Mouse (Mus musculus) liver, embryonic 15.5 days (tissue): ENCODE data around the gene Rcsd1. TPM values are rescaled to one million over a fixed set of nuclear protein-coding genes. Genes with fewer than 3 reads are reported as not detected.

Source experiments
- ATAC-seq: fragments of 200-750 bp; cut with Nextera tagmentation; 2 replicates; pipeline ENCODE4 v1.8.0; 2017; ENCODE audit warnings: moderate number of reproducible peaks, mild to moderate bottlenecking, moderate library complexity; ENCODE audit not compliant: insufficient read depth
- H3K27ac ChIP-seq: fragments of 300-500 bp; sonication (generic); replicated peaks from 2 replicates; pipeline ENCODE4 v1.5.1; 2015; ENCODE audit warnings: mild to moderate bottlenecking, inconsistent platforms
- H3K27me3 ChIP-seq: fragments of 300-500 bp; sonication (generic); 2 replicates; pipeline ENCODE4 v1.6.1; 2015; ENCODE audit warnings: mild to moderate bottlenecking, inconsistent platforms
- H3K36me3 ChIP-seq: fragments of 300-500 bp; sonication (generic); replicated peaks from 2 replicates; pipeline ENCODE4 v1.6.1; 2015; ENCODE audit warnings: moderate library complexity, mild to moderate bottlenecking, inconsistent platforms
- H3K4me1 ChIP-seq: fragments of 300-500 bp; sonication (generic); replicated peaks from 2 replicates; pipeline ENCODE4 v1.6.1; 2015; ENCODE audit warnings: inconsistent platforms
- H3K4me2 ChIP-seq: fragments of 300-500 bp; sonication (generic); 2 replicates; pipeline ENCODE4 v1.6.1; 2015; ENCODE audit warnings: moderate library complexity, mild to moderate bottlenecking, inconsistent platforms
- H3K4me3 ChIP-seq: fragments of 300-500 bp; sonication (generic); replicated peaks from 2 replicates; pipeline ENCODE4 v1.5.1; 2015; ENCODE audit warnings: mild to moderate bottlenecking, inconsistent platforms
- H3K9ac ChIP-seq: fragments of 300-500 bp; sonication (generic); 2 replicates; pipeline ENCODE4 v1.6.1; 2015; ENCODE audit warnings: moderate library complexity, mild to moderate bottlenecking, inconsistent platforms
- H3K9me3 ChIP-seq: fragments of 300-500 bp; sonication (generic); replicated peaks from 2 replicates; pipeline ENCODE4 v1.6.1; 2016; ENCODE audit warnings: inconsistent platforms
- WGBS: fragments of 180-500 bp; shearing (Covaris S2); methylation state at CpG from one replicate; pipeline ENCODE4 v1.1.7; 2015; ENCODE audit warnings: mixed read lengths; ENCODE audit not compliant: insufficient replicate concordance; 5-methylcytosine and 5-hydroxymethylcytosine counted together
- polyA plus RNA-seq: library from polyadenylated mRNA; unstranded; fragments of >200 nt; fragmentation: Nextera tagmentation; extraction: Ambion mirVana; gene quantifications from 2 replicates; pipeline ENCODE4 v1.2.1, GENCODE M21; 2015

Gene Rcsd1
- 11.5 and 12.0 TPM in 2 replicates for polyA plus RNA-seq

DNA sequence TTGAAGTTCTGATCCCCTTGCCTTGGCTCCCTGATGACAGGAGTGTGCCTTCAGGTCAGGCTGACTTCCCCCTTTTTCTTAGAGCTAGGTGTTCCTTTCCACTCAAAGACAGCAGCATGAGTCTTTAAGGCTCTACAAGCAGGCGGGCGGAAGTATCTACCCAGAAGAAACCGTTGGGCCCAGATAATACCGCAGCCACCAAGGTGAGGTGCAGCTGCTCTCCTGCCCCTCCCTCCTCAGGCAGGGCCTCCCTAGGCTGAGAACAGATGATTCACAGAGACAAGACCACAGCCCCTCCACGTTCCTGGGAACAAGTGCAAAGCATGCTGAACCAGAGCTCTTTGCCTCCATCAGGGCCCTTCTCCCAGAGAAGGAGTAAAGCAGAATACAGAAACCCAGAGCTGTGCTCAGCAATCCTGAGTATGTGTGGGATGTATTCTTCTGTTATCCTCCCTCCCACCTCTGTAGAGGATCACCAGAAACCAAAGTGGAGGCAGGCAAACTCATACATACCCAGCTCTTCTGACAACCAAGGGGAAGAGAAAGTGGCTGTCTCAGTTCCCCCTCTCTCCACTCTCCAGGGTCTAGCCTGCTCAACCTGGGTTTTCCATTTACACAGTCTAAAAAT, at the start of gene Rcsd1:
Gene Rcsd1, minus strand, starts transcription at position 129 of the 628 bp plus-strand sequence.
- H3K27ac ChIP-seq: peak within 1 kb of the TSS; percentile 26; the same call in 1 of the 2 replicates
- H3K4me1 ChIP-seq: peaks cover 39% of the 10 kb centered on the region
- H3K27me3 ChIP-seq: peaks cover 37% of the 10 kb centered on the region
- peak within 1 kb of the TSS; percentile 61; the same call in 1 of the 2 replicates for H3K4me3 ChIP-seq
- ATAC-seq: peak; percentile 66
- peak within 1 kb of the TSS; percentile 75 for H3K4me2 ChIP-seq
- H3K36me3 ChIP-seq: no peaks in the 10 kb centered on the region
- H3K9ac ChIP-seq: no peak within 1 kb of the TSS
- H3K9me3 ChIP-seq: no peaks in the 10 kb centered on the region
- WGBS: 5% methylated on average over 5 of the region's 5 CpGs

DNA sequence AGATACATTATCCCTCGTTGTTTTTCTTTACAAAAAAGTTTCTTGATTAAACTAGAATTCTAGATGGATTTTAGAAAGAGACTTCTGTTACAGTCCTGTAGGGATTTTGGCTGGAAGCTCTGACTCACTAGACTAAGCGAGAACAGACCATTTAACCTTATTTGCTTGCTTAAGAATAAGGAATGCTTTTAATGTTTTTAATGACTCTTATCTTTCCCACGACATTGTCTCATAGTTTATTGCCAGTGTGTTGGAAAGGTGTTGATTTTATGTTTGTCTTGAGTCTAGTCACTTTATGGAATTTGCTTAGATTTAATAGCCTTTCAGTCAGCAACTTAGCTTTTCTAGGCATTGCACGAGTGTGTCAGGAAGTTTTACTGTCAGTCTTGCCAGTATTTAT, 45.6 kb upstream of the Rcsd1 start:
- H3K27me3 ChIP-seq: peaks cover 10% of the 10 kb centered on the region; the same call in 1 of the 2 replicates
- H3K36me3 ChIP-seq: no peaks in the 10 kb centered on the region
- no peak overlapping the region for H3K4me3 ChIP-seq
- no peaks in the 10 kb centered on the region for H3K4me1 ChIP-seq
- H3K27ac ChIP-seq: no peak overlapping the region
- 38% methylated on average over 4 of the region's 4 CpGs for WGBS
- H3K9me3 ChIP-seq: no peaks in the 10 kb centered on the region
- H3K4me2 ChIP-seq: no peak overlapping the region
- no peak for ATAC-seq
- no peak overlapping the region for H3K9ac ChIP-seq

DNA sequence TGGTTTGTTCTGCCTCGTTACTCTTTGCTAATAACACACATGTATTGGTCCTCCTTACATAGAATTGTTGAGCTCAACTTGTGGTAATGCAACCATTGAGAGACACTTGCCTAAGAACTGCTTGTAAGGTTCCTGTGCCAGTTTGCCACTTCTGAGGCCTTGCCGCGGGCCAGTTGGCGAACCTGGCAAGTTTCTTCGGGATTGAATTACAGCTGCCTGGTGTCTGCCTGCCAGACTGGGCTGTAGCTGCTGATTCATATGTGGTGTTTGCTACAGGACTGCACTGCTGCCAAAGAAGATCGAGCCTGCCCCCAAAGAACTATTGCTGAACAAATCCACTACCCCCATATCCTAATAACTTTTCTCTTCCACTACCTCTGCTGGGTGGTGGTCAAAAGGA, 44.6 kb upstream of the Rcsd1 start:
- no peak for ATAC-seq
- Histone ChIP-seq H3K36me3 (no peaks in the 10 kb centered on the region), H3K9ac (no peak overlapping the region), H3K27me3 (peaks cover 13% of the 10 kb centered on the region; the same call in 1 of the 2 replicates), H3K4me3 (no peak overlapping the region), H3K27ac (no peak overlapping the region), H3K9me3 (no peaks in the 10 kb centered on the region), H3K4me2 (no peak overlapping the region), H3K4me1 (no peaks in the 10 kb centered on the region)
- 82% methylated on average over 6 of the region's 6 CpGs for WGBS

DNA sequence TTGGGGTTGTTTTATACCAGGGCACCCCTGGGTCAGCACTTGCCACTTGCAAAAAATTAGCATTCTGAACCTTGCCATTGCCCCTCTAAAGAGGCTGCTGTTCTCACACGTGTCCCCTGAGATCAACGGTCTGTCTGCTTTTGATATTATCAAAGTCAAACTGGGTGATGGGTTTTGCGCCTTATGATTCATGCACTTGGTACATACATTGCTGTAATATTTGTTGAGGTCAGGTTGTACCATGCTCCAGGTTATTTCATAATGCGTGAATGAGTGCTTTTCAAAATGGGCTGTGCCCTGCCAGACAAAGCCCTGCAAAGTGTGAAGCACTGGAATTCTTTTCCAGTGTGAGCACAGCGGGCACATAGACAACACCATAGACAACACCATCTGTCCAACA, 42.3 kb upstream of the Rcsd1 start:
- H3K27ac ChIP-seq: no peak overlapping the region
- H3K9ac ChIP-seq: no peak overlapping the region
- WGBS: 62% methylated on average over 5 of the region's 5 CpGs
- no peak overlapping the region for H3K4me3 ChIP-seq
- no peak for ATAC-seq
- no peak overlapping the region for H3K4me2 ChIP-seq
- H3K27me3 ChIP-seq: peaks cover 10% of the 10 kb centered on the region; the same call in 1 of the 2 replicates
- no peaks in the 10 kb centered on the region for H3K36me3 ChIP-seq
- no peaks in the 10 kb centered on the region for H3K9me3 ChIP-seq
- H3K4me1 ChIP-seq: no peaks in the 10 kb centered on the region

DNA sequence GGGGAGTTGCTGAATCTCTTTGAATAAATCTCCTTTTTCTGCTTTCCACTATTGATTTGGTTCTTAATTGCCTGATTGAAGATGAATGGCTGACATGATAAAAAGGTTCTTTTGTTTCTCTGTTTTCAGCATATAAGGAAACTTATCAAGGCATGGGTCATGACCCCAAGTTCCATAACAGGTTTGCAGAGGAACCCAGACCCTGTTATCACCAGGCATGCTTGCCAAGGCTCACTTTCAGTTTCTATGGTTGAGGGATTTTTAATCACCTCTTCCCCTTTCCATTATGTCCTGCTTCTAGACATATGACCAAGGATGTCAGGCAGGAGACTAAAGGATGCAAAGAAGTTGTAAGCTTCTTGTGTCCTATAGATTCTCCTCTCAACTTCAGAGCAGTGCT, 41.6 kb upstream of the Rcsd1 start:
- no peak for ATAC-seq
- H3K4me3 ChIP-seq: no peak overlapping the region
- no peak overlapping the region for H3K27ac ChIP-seq

DNA sequence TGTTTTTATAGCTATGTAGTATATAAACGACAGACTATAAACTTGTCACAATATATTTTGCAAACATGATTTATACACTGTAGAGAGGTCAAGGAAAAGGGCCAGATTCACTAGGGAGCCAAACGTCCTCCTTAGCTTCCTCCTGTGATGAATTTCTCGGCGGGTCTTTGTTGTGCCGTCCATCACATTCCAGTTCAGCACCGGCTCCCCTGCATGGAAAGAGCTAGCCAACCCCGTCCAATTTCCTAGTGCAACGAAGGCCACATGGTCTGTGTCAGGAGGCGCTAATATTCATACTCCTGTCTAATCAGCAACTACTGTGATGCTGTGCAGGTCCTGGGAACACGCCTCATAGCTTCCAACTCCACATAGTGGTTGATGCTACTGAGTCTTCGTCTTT, 38.5 kb upstream of the Rcsd1 start:
- ATAC-seq: no peak
- no peak overlapping the region for H3K4me3 ChIP-seq
- H3K4me1 ChIP-seq: no peaks in the 10 kb centered on the region
- WGBS: 39% methylated on average over 11 of the region's 11 CpGs
- H3K9ac ChIP-seq: no peak overlapping the region
- H3K9me3 ChIP-seq: no peaks in the 10 kb centered on the region
- H3K4me2 ChIP-seq: no peak overlapping the region
- no peak overlapping the region for H3K27ac ChIP-seq
- no peaks in the 10 kb centered on the region for H3K36me3 ChIP-seq
- peaks cover 10% of the 10 kb centered on the region; the same call in 1 of the 2 replicates for H3K27me3 ChIP-seq

More for the DNA sequence above, 41.6 kb upstream of the Rcsd1 start:
- Histone ChIP-seq H3K36me3 (no peaks in the 10 kb centered on the region), H3K27me3 (peaks cover 10% of the 10 kb centered on the region; the same call in 1 of the 2 replicates), H3K4me1 (no peaks in the 10 kb centered on the region), H3K9ac (no peak overlapping the region), H3K4me2 (no peak overlapping the region), H3K9me3 (no peaks in the 10 kb centered on the region)

DNA sequence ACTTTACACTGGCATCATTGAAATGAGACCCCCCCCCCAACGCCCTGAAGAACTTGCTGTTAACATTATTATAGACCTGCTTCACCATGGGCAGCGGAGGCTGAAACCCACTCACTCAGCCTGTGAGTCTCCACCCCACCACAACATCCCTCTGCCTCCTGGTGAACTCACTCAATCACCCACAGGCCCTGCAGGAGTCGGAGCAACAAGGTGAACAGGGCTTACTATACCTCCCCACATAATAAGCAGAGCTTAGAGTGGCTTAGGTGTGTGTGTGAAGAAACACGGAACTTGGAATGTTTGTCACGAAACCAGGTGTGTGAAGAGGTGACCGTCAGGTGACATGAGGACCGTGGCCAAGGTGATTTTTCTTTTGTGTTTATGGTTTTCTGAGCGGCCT, 32.4 kb upstream of the Rcsd1 start:
- 63% methylated on average over 8 of the region's 8 CpGs for WGBS
- Histone ChIP-seq H3K4me3 (no peak overlapping the region), H3K9me3 (no peaks in the 10 kb centered on the region), H3K9ac (no peak overlapping the region), H3K36me3 (no peaks in the 10 kb centered on the region), H3K27ac (no peak overlapping the region), H3K4me2 (no peak overlapping the region), H3K4me1 (no peaks in the 10 kb centered on the region), H3K27me3 (0 out of 2 replicates have a peak, but pooled peaks cover 1% of the 10 kb centered on the region)
- no peak for ATAC-seq

DNA sequence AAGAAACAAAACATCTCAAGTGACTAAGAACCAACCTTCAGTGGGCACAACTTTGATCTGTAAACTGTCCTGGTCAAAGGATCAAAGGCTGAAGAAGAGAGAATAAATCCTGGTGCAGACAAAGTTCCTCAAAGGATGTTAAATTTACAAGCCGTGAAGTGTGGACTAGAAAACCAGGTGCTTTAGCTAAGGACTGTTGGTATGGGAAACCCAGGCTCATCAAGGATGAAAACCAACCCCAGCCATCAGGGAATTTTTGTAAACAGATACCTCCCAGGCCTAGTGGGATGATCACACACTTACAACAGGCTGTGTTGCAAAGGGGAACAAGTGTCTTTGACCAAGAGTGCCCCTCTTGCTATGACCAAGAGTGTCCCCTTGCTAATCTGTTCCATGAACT, 29.4 kb upstream of the Rcsd1 start:
- Histone ChIP-seq H3K36me3 (no peaks in the 10 kb centered on the region), H3K4me1 (peaks cover 13% of the 10 kb centered on the region), H3K4me3 (no peak overlapping the region), H3K27me3 (no peaks in the 10 kb centered on the region), H3K4me2 (no peak overlapping the region), H3K9me3 (no peaks in the 10 kb centered on the region), H3K27ac (no peak overlapping the region), H3K9ac (no peak overlapping the region)
- WGBS: 59% methylated on average over 1 of the region's 1 CpGs
- ATAC-seq: no peak

DNA sequence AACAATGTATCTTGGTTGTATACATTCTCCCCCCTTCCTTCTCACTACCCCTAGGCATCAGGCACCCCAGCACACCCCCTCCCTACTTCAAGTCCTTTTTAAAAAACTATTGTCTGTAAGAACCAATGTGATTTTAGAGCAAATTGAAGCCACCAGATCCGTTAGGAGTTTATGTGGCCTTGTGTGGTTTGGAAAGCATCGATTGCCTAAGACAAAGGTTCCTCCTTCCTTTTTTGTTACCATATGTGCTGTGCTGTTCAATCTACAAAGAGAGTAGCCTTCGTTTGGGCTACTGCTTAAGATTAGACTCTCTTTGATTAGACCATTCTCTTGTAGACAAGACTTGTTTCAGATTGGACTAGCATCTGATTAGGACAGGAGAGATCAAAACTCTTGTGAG, 28.3 kb upstream of the Rcsd1 start:
- Histone ChIP-seq H3K4me2 (no peak overlapping the region), H3K4me1 (peaks cover 13% of the 10 kb centered on the region), H3K9me3 (no peaks in the 10 kb centered on the region), H3K4me3 (no peak overlapping the region), H3K36me3 (no peaks in the 10 kb centered on the region), H3K9ac (no peak overlapping the region), H3K27ac (no peak overlapping the region), H3K27me3 (no peaks in the 10 kb centered on the region)
- WGBS: 20% methylated on average over 3 of the region's 3 CpGs
- ATAC-seq: no peak

DNA sequence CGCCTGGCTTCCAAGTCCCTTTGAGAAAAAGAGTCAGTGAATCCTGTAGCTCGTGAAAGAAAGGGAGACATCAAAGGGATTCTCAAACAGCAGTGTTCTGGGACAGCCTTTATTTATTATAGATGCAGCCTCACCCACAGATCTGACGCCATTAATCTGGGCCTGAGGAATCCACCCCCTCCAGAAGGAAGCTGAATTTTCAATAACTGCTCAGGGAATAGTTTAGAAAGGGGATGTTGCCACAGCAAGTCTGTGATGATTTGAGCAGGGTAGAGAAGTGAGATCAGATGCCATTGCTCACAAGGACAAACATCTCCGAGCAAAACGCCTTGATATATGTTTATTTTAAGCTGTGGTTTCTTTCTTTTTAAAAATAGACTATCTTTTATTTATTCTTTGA, 27.9 kb upstream of the Rcsd1 start:
- H3K4me1 ChIP-seq: peaks cover 13% of the 10 kb centered on the region
- no peaks in the 10 kb centered on the region for H3K36me3 ChIP-seq
- H3K27me3 ChIP-seq: no peaks in the 10 kb centered on the region
- no peaks in the 10 kb centered on the region for H3K9me3 ChIP-seq
- ATAC-seq: no peak
- WGBS: 42% methylated on average over 5 of the region's 5 CpGs
- H3K4me3 ChIP-seq: no peak overlapping the region
- H3K4me2 ChIP-seq: no peak overlapping the region
- H3K27ac ChIP-seq: no peak overlapping the region
- no peak overlapping the region for H3K9ac ChIP-seq

DNA sequence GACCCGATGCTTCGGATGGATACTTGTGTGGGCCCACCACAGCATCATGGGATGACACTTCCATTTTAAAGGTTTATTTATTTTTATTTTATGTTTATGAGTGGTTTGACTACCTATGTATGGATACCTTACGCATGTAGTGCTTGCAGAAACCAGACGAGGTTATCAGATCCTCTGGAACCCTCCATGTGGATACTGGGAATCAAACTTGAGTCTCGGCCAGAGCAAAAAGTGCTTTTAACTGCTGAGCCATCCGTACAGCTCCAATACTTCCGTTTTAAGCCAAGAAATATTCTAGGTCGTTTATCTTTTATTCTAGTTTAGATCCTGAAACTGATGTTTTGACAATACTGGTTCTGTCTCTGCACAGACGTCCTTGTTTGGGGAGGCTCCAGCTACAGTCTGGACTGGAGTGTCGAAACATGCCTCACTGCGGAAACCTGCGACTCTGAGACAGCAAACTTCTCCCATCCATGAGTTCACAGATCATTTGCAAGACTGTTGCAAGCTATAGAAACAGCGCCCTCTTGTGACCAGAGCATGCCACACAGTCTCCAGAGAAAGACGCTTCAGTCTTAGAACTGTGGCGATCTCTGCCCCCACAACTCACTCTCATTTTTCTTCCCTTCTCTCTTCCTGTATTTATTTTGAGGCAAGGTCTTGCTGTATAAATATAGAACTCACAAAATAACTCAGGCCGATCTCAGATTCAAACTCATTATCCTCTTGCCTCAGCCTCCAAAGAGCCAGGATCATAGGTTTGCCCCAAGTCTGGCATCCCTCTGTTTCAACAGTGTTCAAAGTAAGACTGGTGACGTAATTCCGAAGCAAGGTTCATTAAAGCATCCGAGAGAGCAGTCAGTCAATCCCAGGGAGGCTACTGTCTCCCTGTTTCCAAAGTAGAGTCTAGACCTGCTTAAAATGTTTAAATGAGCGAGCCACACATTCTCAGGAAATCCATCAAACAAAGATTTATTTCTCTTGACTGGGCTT, 26.6 kb upstream of the Rcsd1 start:
- Histone ChIP-seq H3K27me3 (no peaks in the 10 kb centered on the region), H3K27ac (no peak overlapping the region), H3K36me3 (no peaks in the 10 kb centered on the region), H3K9ac (no peak overlapping the region), H3K4me2 (peak overlapping the region; percentile 23; the same call in 1 of the 2 replicates), H3K4me3 (no peak overlapping the region), H3K4me1 (peaks cover 13% of the 10 kb centered on the region), H3K9me3 (no peaks in the 10 kb centered on the region)
- 25% methylated on average over 20 of the region's 20 CpGs for WGBS
- ATAC-seq: peak; percentile 37; the same call in 1 of the 2 replicates
